Mouse (Mus musculus): Measurements from ENCODE around the gene Sema5b. TPM values are rescaled to one million over a fixed set of nuclear protein-coding genes. Genes with fewer than 3 reads are reported as not detected.

Sema5b gene
- total and polyA plus RNA-seq, 3 experiments, result not detected

- no peak for DNase-seq (ENCODE audit: low read depth, low spot score)
- H3K27ac ChIP-seq (ENCODE audit: control insufficient read depth, low read depth, low read length), result no peak overlapping the region
- H3K4me1 ChIP-seq (ENCODE audit: control insufficient read depth in 1 of 2, insufficient read depth in 2 of 2, low read length in 2 of 2), result no peaks in the 10 kb centered on the region
- H3K9me3 ChIP-seq (replicated peaks; ENCODE audit: insufficient read depth, low read length), result no peaks in the 10 kb centered on the region
- TF ChIP-seq KAT2A (conservative IDR thresholded peaks at IDR 0.05; ENCODE audit: low read depth, low read length) (no peak), ZKSCAN1 (IDR thresholded peaks at IDR 0.05; ENCODE audit: low read depth, low read length) (no peak), GABPA (IDR thresholded peaks at IDR 0.05; ENCODE audit: low read depth, low read length) (no peak), SMC3 (IDR thresholded peaks at IDR 0.05; ENCODE audit: low read depth, low read length) (no peak), TBP (IDR thresholded peaks at IDR 0.05; ENCODE audit: low read depth, low read length) (no peak)
- H3K27me3 ChIP-seq (ENCODE audit: control insufficient read depth in 1 of 2, insufficient read depth in 2 of 2, low read length in 2 of 2), result no peaks in the 10 kb centered on the region
- H3K4me3 ChIP-seq (ENCODE audit: control insufficient read depth in 1 of 2, insufficient read depth in 1 of 2, low read depth in 2 of 2, low read length in 2 of 2), result no peak overlapping the region
- H3K79me2 ChIP-seq (ENCODE audit: control insufficient read depth, insufficient read depth, low read length, poor library complexity), result no peaks in the 10 kb centered on the region
- no peak overlapping the region for H3K9ac ChIP-seq (ENCODE audit: control insufficient read depth, low read depth, low read length, poor library complexity, severe bottlenecking)
- H3K36me3 ChIP-seq (ENCODE audit: control insufficient read depth in 1 of 2, insufficient read depth in 2 of 2, low read length in 2 of 2), result no peaks in the 10 kb centered on the region
These were observed 170.1 kb downstream of the Sema5b start for GRCm38 (mm10) chr16:35711004-35711403.

- H3K9ac ChIP-seq (ENCODE audit: control insufficient read depth, low read depth, low read length, poor library complexity, severe bottlenecking), result no peak overlapping the region
- no peak overlapping the region for H3K4me3 ChIP-seq (ENCODE audit: control insufficient read depth in 1 of 2, insufficient read depth in 1 of 2, low read depth in 2 of 2, low read length in 2 of 2)
- H3K9me3 ChIP-seq (replicated peaks; ENCODE audit: insufficient read depth, low read length), result no peaks in the 10 kb centered on the region
- no peaks in the 10 kb centered on the region for H3K79me2 ChIP-seq (ENCODE audit: control insufficient read depth, insufficient read depth, low read length, poor library complexity)
- TF ChIP-seq POLR2A (IDR thresholded peaks at IDR 0.05; ENCODE audit: control insufficient read depth in 1 of 2, insufficient read depth in 1 of 2, low read depth in 1 of 2, low read length in 2 of 2, poor library complexity in 1 of 2), result no peak
- no peak for TF ChIP-seq MEF2A (IDR thresholded peaks at IDR 0.05; ENCODE audit: extremely low read depth, insufficient replicate concordance, low read depth, low read length, poor library complexity, severe bottlenecking)
- TF ChIP-seq ETS1 (IDR thresholded peaks at IDR 0.05; ENCODE audit: low read depth, low read length), result no peak
- no peak for TF ChIP-seq MYC (IDR thresholded peaks at IDR 0.05; ENCODE audit: low read depth, low read length)
- no peak for TF ChIP-seq JUND (IDR thresholded peaks at IDR 0.05; ENCODE audit: low read depth, low read length)
- TF ChIP-seq POLR2AphosphoS2 (IDR thresholded peaks at IDR 0.05; ENCODE audit: low read length), result no peak
- no peak for TF ChIP-seq HCFC1 (IDR thresholded peaks at IDR 0.05; ENCODE audit: low read depth, low read length)
- no peak for TF ChIP-seq EP300 (IDR thresholded peaks at IDR 0.05; ENCODE audit: low read depth in 1 of 2, low read length in 2 of 2)
- no peak for TF ChIP-seq MYB (IDR thresholded peaks at IDR 0.05; ENCODE audit: low read depth, low read length)
- no peak for TF ChIP-seq NRF1 (IDR thresholded peaks at IDR 0.05; ENCODE audit: insufficient read depth, low read depth, low read length, poor library complexity, severe bottlenecking)
- TF ChIP-seq CTCF (IDR thresholded peaks at IDR 0.05 in 2 of 3, conservative IDR thresholded peaks at IDR 0.05 in 1 of 3; ENCODE audit: control insufficient read depth in 1 of 3, insufficient read depth in 1 of 3, low read depth in 2 of 3, low read length in 3 of 3, poor library complexity in 1 of 3, severe bottlenecking in 1 of 3), result no peak
- TF ChIP-seq BHLHE40 (IDR thresholded peaks at IDR 0.05; ENCODE audit: borderline replicate concordance, low read depth, low read length), result no peak
- TF ChIP-seq USF1 (IDR thresholded peaks at IDR 0.05; ENCODE audit: low read depth, low read length), result no peak
- TF ChIP-seq TAL1 (IDR thresholded peaks at IDR 0.05; ENCODE audit: low read length), result no peak
- TF ChIP-seq CHD1 (IDR thresholded peaks at IDR 0.05; ENCODE audit: low read depth, low read length), result no peak
- TF ChIP-seq RCOR1 (IDR thresholded peaks at IDR 0.05; ENCODE audit: low read depth, low read length), result no peak
- no peak for TF ChIP-seq CHD2 (IDR thresholded peaks at IDR 0.05; ENCODE audit: low read length)
- no peak for TF ChIP-seq MAZ (IDR thresholded peaks at IDR 0.05; ENCODE audit: low read depth, low read length)
- no peak for TF ChIP-seq ZMIZ1 (IDR thresholded peaks at IDR 0.05; ENCODE audit: low read depth, low read length)
- no peak for TF ChIP-seq MAFK (IDR thresholded peaks at IDR 0.05; ENCODE audit: borderline replicate concordance, low read depth, low read length)
- H3K4me1 ChIP-seq (ENCODE audit: control insufficient read depth in 1 of 2, insufficient read depth in 2 of 2, low read length in 2 of 2), result no peaks in the 10 kb centered on the region
- H3K27ac ChIP-seq (ENCODE audit: control insufficient read depth, low read depth, low read length), result no peak overlapping the region
- DNase-seq (ENCODE audit: low read depth, low spot score), result no peak
- H3K27me3 ChIP-seq (ENCODE audit: control insufficient read depth in 1 of 2, insufficient read depth in 2 of 2, low read length in 2 of 2), result no peaks in the 10 kb centered on the region
- no peaks in the 10 kb centered on the region for H3K36me3 ChIP-seq (ENCODE audit: control insufficient read depth in 1 of 2, insufficient read depth in 2 of 2, low read length in 2 of 2)
These were observed 172.7 kb downstream of the Sema5b start for GRCm38 (mm10) chr16:35713606-35714005.
